In genomic region chr6:67566270-67566669, GRCm38 (mm10) we compare ENCODE assay signal across 24 mouse cellular contexts. TPM values are rescaled to one million over a fixed set of nuclear protein-coding genes. Genes with fewer than 3 reads are reported as not detected.
DNase-seq lines count a peak whose midpoint lies in the region; ATAC-seq lines count a peak whose summit lies in the region.
"Had no signal": no experiment of that assay in that cellular context is flagged by ENCODE, and none has a peak within 500 bp of the region (broad histone marks: within the 10 kb centered on the region; RNA-seq: fewer than 3 reads in every experiment).

No protein-coding gene starts in this region.

- DNase-seq in spleen, postnatal 36 days (ENCODE audit: low spot score in 2 of 2) = peak; percentile 30 to 31
- no peak for DNase-seq in spleen, adult 12 weeks (ENCODE audit: low spot score)
- DNase-seq in thymus, postnatal 4 days = peak; percentile 17
- DNase-seq in thymus, postnatal 10 days (ENCODE audit: low spot score in 2 of 2) = no peak
- DNase-seq in layer of hippocampus, postnatal 14 days (ENCODE audit: low spot score in 2 of 2) = no peak
- DNase-seq in spleen, postnatal 10 days (ENCODE audit: low spot score in 2 of 2) = no peak
- no peak for DNase-seq in left cerebral cortex, adult 11 months (ENCODE audit: low spot score)
- DNase-seq: adrenal gland, postnatal 10 days; adrenal gland, postnatal 36 days; cerebellum, adult 2 months; cerebellum, adult 9-11 months; cerebellum, postnatal 25 days; embryo, embryonic 11 days; gastrocnemius, postnatal 25 days; heart, adult 2 months; heart, postnatal 14 days; heart, postnatal 4 days had no signal

- ATAC-seq in megakaryocyte progenitor cell, adult 5-6 weeks (replicated peaks; ENCODE audit: poor library complexity) = peak; percentile 55
- ATAC-seq: forebrain, embryonic 15.5 days; Patski had no signal

RNA-seq across cellular contexts. Expression of gene Tacstd2, which starts 30.7 kb away (rescaled TPM):
- total RNA-seq in megakaryocyte progenitor cell, adult 5-6 weeks (2015) = 15.4 and 17.0 TPM in 2 replicates
- 10.2 and 18.0 TPM in 2 replicates for total RNA-seq in megakaryocyte progenitor cell, adult 5-6 weeks (2017)
- 1 to 10 TPM; 1.9 to 2.6 TPM for total RNA-seq in layer of hippocampus, postnatal 14 days (2021)
- total RNA-seq: adrenal gland, adult 18-20 months; adrenal gland, postnatal 10 days; adrenal gland, postnatal 36 days; CH12.LX; G1E; gastrocnemius, adult 8-10 months; gastrocnemius, postnatal 25 days; heart, postnatal 4 days had no signal

Comparison
In these comparisons a context has a peak if more than half of its experiments do, and no peak if none do; other contexts are left out.
1. DNase-seq: peak in spleen, postnatal 36 days (2 of 2) and thymus, postnatal 4 days (single experiment); none in spleen, adult 12 weeks (single experiment), thymus, postnatal 10 days (0 of 2), layer of hippocampus, postnatal 14 days (0 of 2), spleen, postnatal 10 days (0 of 2) and left cerebral cortex, adult 11 months (single experiment).